Mouse (Mus musculus) gonadal fat pad, adult 2 months (tissue): Measurements from ENCODE around the gene Fam76b. TPM values are rescaled to one million over a fixed set of nuclear protein-coding genes. Genes with fewer than 3 reads are reported as not detected.

Source experiments
- DNase-seq: peaks from one replicate; pipeline ENCODE4 v3.0.0-alpha.2; 2012; ENCODE audit warnings: low read depth
- polyA plus RNA-seq: library from polyadenylated mRNA; depleted of rRNA; stranded (reverse); fragments of >200 nt; gene quantifications from 2 replicates; pipeline ENCODE4 v1.2.3, GENCODE M21; 2012; rRNA removed

The Fam76b gene
- polyA plus RNA-seq, 1 experiment, result 7.7 TPM

GRCm38 (mm10) chr9:13867646-13868045 is 40.1 kb downstream of the Fam76b start:
- no peak for DNase-seq

GRCm38 (mm10) chr9:13871631-13872030 is 44.1 kb downstream of the Fam76b start:
- DNase-seq, result no peak

GRCm38 (mm10) chr9:13874359-13874758 is 46.8 kb downstream of the Fam76b start:
- no peak for DNase-seq

GRCm38 (mm10) chr9:13875340-13875739 is 47.8 kb downstream of the Fam76b start:
- no peak for DNase-seq

- no peak for DNase-seq
These were observed 53.2 kb downstream of the Fam76b start for GRCm38 (mm10) chr9:13880761-13881160.

- no peak for DNase-seq
These were observed 55.0 kb downstream of the Fam76b start for GRCm38 (mm10) chr9:13882478-13882877.

- DNase-seq, result no peak
These were observed 61.5 kb downstream of the Fam76b start for GRCm38 (mm10) chr9:13888981-13889380.

GRCm38 (mm10) chr9:13889657-13890056 is 62.1 kb downstream of the Fam76b start:
- DNase-seq, result no peak

GRCm38 (mm10) chr9:13890171-13890570 is 62.7 kb downstream of the Fam76b start:
- DNase-seq, result no peak

GRCm38 (mm10) chr9:13891888-13892287 is 64.4 kb downstream of the Fam76b start:
- DNase-seq, result no peak

GRCm38 (mm10) chr9:13893044-13893443 is 65.5 kb downstream of the Fam76b start:
- DNase-seq, result no peak

- DNase-seq, result no peak
These were observed 67.0 kb downstream of the Fam76b start for GRCm38 (mm10) chr9:13894491-13894890.

- DNase-seq, result no peak
These were observed 67.4 kb downstream of the Fam76b start for GRCm38 (mm10) chr9:13894936-13895335.

- no peak for DNase-seq
These were observed 68.5 kb downstream of the Fam76b start for GRCm38 (mm10) chr9:13896055-13896454.

GRCm38 (mm10) chr9:13898510-13899305 is 71.2 kb downstream of the Fam76b start:
- no peak for DNase-seq

- no peak for DNase-seq
These were observed 74.5 kb downstream of the Fam76b start for GRCm38 (mm10) chr9:13902030-13902429.

GRCm38 (mm10) chr9:13904091-13904779 is 76.7 kb downstream of the Fam76b start:
- DNase-seq, result no peak

Other genes starting within 250 kb of the Fam76b start
- gene Mtmr2, start 79.3 kb upstream of the Fam76b start, polyA plus RNA-seq, result 17.4 and 20.5 TPM in 2 replicates
- gene Cep57, start 609 bp upstream of the Fam76b start, polyA plus RNA-seq, result 9.2 and 10.4 TPM in 2 replicates